Mouse (Mus musculus) liver, postnatal 0 days (tissue): Measurements from ENCODE around the gene Oprl1.

ENCODE experiments used
- CTCF ChIP-seq: sonication (generic); IDR thresholded peaks from 2 replicates; pipeline ENCODE4 v1.5.1; 2016; ENCODE audit warnings: antibody characterized with exemption, low read depth
- EP300 ChIP-seq: IDR thresholded peaks from 2 replicates; pipeline ENCODE4 v1.6.1; 2016; ENCODE audit warnings: antibody characterized with exemption, low read depth, mild to moderate bottlenecking

DNA sequence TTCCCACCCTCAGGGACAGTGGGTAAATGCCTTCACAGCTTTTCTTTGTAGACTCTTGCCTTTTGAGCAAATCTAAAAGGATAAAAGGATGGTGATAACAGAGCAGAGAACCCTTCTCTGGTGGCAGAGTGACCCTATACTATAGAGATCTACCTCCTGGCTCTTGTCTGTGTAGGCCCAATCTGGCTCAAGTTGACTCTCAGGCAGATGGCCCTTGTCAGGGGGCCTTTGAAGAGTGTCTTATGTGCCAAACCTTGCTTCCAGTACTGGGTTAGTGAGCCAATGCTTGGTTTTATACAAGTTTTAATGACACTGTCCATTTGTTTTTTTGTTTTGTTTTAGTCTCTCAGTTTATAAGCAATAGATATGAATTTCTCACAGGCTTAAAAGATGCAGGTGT is 6.4 kb downstream of the Oprl1 start:
- no peak for TF ChIP-seq CTCF
- TF ChIP-seq EP300, result no peak
